Mouse (Mus musculus): Measurements from ENCODE around the gene Mat1a. TPM values are rescaled to one million over a fixed set of nuclear protein-coding genes. Genes with fewer than 3 reads are reported as not detected.

The Mat1a gene
- total RNA-seq (2015; ENCODE audit: low replicate concordance) = not detected in 2 replicates
- total RNA-seq (2017; ENCODE audit: low replicate concordance) = 0.42 TPM in 1 of 2 replicates, not detected in the other

- no peak for ATAC-seq (replicated peaks; ENCODE audit: low FRiP score, poor library complexity, severe bottlenecking)
Measured at GRCm38 (mm10) chr14:41104853-41105444, at the start of gene Mat1a. TSS of gene Mat1a (plus strand) at chr14:41105035.

- ATAC-seq (replicated peaks; ENCODE audit: low FRiP score, poor library complexity, severe bottlenecking) = peak; percentile 80
Measured at GRCm38 (mm10) chr14:41065168-41065567, 39.7 kb upstream of the Mat1a start.

GRCm38 (mm10) chr14:41066416-41066815, 38.4 kb upstream of the Mat1a start:
- no peak for ATAC-seq (replicated peaks; ENCODE audit: low FRiP score, poor library complexity, severe bottlenecking)

GRCm38 (mm10) chr14:41069108-41069507, 35.7 kb upstream of the Mat1a start, which contains the start of gene Dydc2:
TSS of gene Dydc2 (minus strand) at chr14:41069208.
- no peak for ATAC-seq (replicated peaks; ENCODE audit: low FRiP score, poor library complexity, severe bottlenecking)

GRCm38 (mm10) chr14:41070343-41070742, 34.5 kb upstream of the Mat1a start:
- no peak for ATAC-seq (replicated peaks; ENCODE audit: low FRiP score, poor library complexity, severe bottlenecking)

- ATAC-seq (replicated peaks; ENCODE audit: low FRiP score, poor library complexity, severe bottlenecking) = no peak
Measured at GRCm38 (mm10) chr14:41072229-41072943, 32.4 kb upstream of the Mat1a start, which contains the start of gene Dydc1. TSS of gene Dydc1 (plus strand) at chr14:41072911.

- no peak for ATAC-seq (replicated peaks; ENCODE audit: low FRiP score, poor library complexity, severe bottlenecking)
Measured at GRCm38 (mm10) chr14:41072944-41073275, 31.9 kb upstream of the Mat1a start.

- no peak for ATAC-seq (replicated peaks; ENCODE audit: low FRiP score, poor library complexity, severe bottlenecking)
Measured at GRCm38 (mm10) chr14:41082408-41082807, 22.4 kb upstream of the Mat1a start.

GRCm38 (mm10) chr14:41087509-41087908, 17.3 kb upstream of the Mat1a start:
- no peak for ATAC-seq (replicated peaks; ENCODE audit: low FRiP score, poor library complexity, severe bottlenecking)

GRCm38 (mm10) chr14:41090777-41091176, 14.1 kb upstream of the Mat1a start:
- ATAC-seq (replicated peaks; ENCODE audit: low FRiP score, poor library complexity, severe bottlenecking) = no peak; the same call in 1 of the 2 replicates

GRCm38 (mm10) chr14:41094114-41094513, 10.7 kb upstream of the Mat1a start:
- ATAC-seq (replicated peaks; ENCODE audit: low FRiP score, poor library complexity, severe bottlenecking) = no peak

- ATAC-seq (replicated peaks; ENCODE audit: low FRiP score, poor library complexity, severe bottlenecking) = no peak
Measured at GRCm38 (mm10) chr14:41096296-41096860, 8.5 kb upstream of the Mat1a start.

GRCm38 (mm10) chr14:41098726-41099125, 6.1 kb upstream of the Mat1a start:
- no peak for ATAC-seq (replicated peaks; ENCODE audit: low FRiP score, poor library complexity, severe bottlenecking)

GRCm38 (mm10) chr14:41100712-41101111, 4.1 kb upstream of the Mat1a start:
- ATAC-seq (replicated peaks; ENCODE audit: low FRiP score, poor library complexity, severe bottlenecking) = no peak

GRCm38 (mm10) chr14:41101242-41101641, 3.6 kb upstream of the Mat1a start:
- ATAC-seq (replicated peaks; ENCODE audit: low FRiP score, poor library complexity, severe bottlenecking) = no peak

- no peak for ATAC-seq (replicated peaks; ENCODE audit: low FRiP score, poor library complexity, severe bottlenecking)
Measured at GRCm38 (mm10) chr14:41102269-41102668, 2.6 kb upstream of the Mat1a start.

- no peak for ATAC-seq (replicated peaks; ENCODE audit: low FRiP score, poor library complexity, severe bottlenecking)
Measured at GRCm38 (mm10) chr14:41111031-41111668, 6.3 kb downstream of the Mat1a start.

GRCm38 (mm10) chr14:41112944-41113343, 8.1 kb downstream of the Mat1a start:
- ATAC-seq (replicated peaks; ENCODE audit: low FRiP score, poor library complexity, severe bottlenecking) = no peak

- no peak for ATAC-seq (replicated peaks; ENCODE audit: low FRiP score, poor library complexity, severe bottlenecking)
Measured at GRCm38 (mm10) chr14:41116271-41116670, 11.4 kb downstream of the Mat1a start.

GRCm38 (mm10) chr14:41124683-41125082, 19.8 kb downstream of the Mat1a start:
- no peak for ATAC-seq (replicated peaks; ENCODE audit: low FRiP score, poor library complexity, severe bottlenecking)

- no peak for ATAC-seq (replicated peaks; ENCODE audit: low FRiP score, poor library complexity, severe bottlenecking)
Measured at GRCm38 (mm10) chr14:41127997-41128396, 23.2 kb downstream of the Mat1a start.

Measured in erythroblast, adult 5-6 weeks (primary cell).